Mouse (Mus musculus) MEL (cell line): Measurements from ENCODE around the gene Pigp.
A peak's percentile ranks its signal among the peaks of the same experiment; 100 is the strongest.

ENCODE experiments used
- CTCF ChIP-seq, 3 experiments: IDR thresholded peaks in 2 of 3; conservative IDR thresholded peaks in 1 of 3; 2 replicates each; pipeline ENCODE4 v1.5.1; 2011 to 2012; ENCODE audit warnings: low read length in 3 of 3, low read depth in 2 of 3, mild to moderate bottlenecking in 2 of 3, improper control_type of control experiment in 1 of 3, inconsistent platforms in 1 of 3, mixed read lengths in 1 of 3, moderate library complexity in 1 of 3; ENCODE audit not compliant: control insufficient read depth in 1 of 3, insufficient read depth in 1 of 3, poor library complexity in 1 of 3, severe bottlenecking in 1 of 3
- JUND ChIP-seq: IDR thresholded peaks from 2 replicates; pipeline ENCODE4 v1.6.1; 2011; ENCODE audit warnings: low read depth, mild to moderate bottlenecking, improper control_type of control experiment, low read length
- MAX ChIP-seq: IDR thresholded peaks from 2 replicates; pipeline ENCODE4 v1.6.1; 2011; ENCODE audit warnings: low read length, improper control_type of control experiment
- MYB ChIP-seq: IDR thresholded peaks from 2 replicates; pipeline ENCODE4 v1.6.1; 2011; ENCODE audit warnings: mild to moderate bottlenecking, low read depth, low read length, improper control_type of control experiment
- MYC ChIP-seq: IDR thresholded peaks from 2 replicates; pipeline ENCODE4 v1.6.1; 2011; ENCODE audit warnings: low read depth, mild to moderate bottlenecking, low read length, improper control_type of control experiment, moderate library complexity
- POLR2A ChIP-seq, 2 experiments: IDR thresholded peaks; 2 replicates each; pipeline ENCODE4 v1.6.1; 2011 to 2012; ENCODE audit warnings: low read length in 2 of 2, mild to moderate bottlenecking in 2 of 2, control low read depth in 1 of 2, improper control_type of control experiment in 1 of 2, low read depth in 1 of 2, moderate library complexity in 1 of 2; ENCODE audit not compliant: control insufficient read depth in 1 of 2, insufficient read depth in 1 of 2, poor library complexity in 1 of 2
- TCF12 ChIP-seq: IDR thresholded peaks from 2 replicates; pipeline ENCODE4 v1.6.1; 2014; ENCODE audit warnings: low read depth, mild to moderate bottlenecking, inconsistent platforms, low read length, improper control_type of control experiment, moderate library complexity
- USF1 ChIP-seq: IDR thresholded peaks from 2 replicates; pipeline ENCODE4 v1.6.1; 2014; ENCODE audit warnings: low read depth, mild to moderate bottlenecking, inconsistent platforms, low read length, improper control_type of control experiment, moderate library complexity

- TF ChIP-seq CTCF (IDR thresholded peaks at IDR 0.05 in 2 of 3, conservative IDR thresholded peaks at IDR 0.05 in 1 of 3; ENCODE audit: control insufficient read depth in 1 of 3, insufficient read depth in 1 of 3, low read depth in 2 of 3, low read length in 3 of 3, poor library complexity in 1 of 3, severe bottlenecking in 1 of 3) (no peak; a peak in 2 of 6 replicates), USF1 (peak; percentile 69), MYC (peak; percentile 98), TCF12 (no peak; the same call in 1 of the 2 replicates), POLR2A (IDR thresholded peaks at IDR 0.05; ENCODE audit: control insufficient read depth in 1 of 2, insufficient read depth in 1 of 2, low read depth in 1 of 2, low read length in 2 of 2, poor library complexity in 1 of 2) (peak in 1 of 2 experiments; percentile 59; a peak in 3 of 4 replicates), MAX (peak; percentile 69), JUND (peak; percentile 52; the same call in 1 of the 2 replicates), MYB (no peak)
Measured at GRCm38 (mm10) chr16:94312663-94313228, 58.9 kb downstream of the Pigp start.
